Mouse (Mus musculus) liver, adult (tissue): ENCODE data around the gene Tyr.
A peak's percentile ranks its signal among the peaks of the same experiment; 100 is the strongest.

Experiments
- GATA4 ChIP-seq: IDR thresholded peaks from 2 replicates; pipeline ENCODE4 v1.6.1; 2014; ENCODE audit warnings: mild to moderate bottlenecking, low read length; ENCODE audit not compliant: insufficient replicate concordance

The Tyr gene

GRCm38 (mm10) chr7:87493412-87493811 is at the start of gene Tyr:
Gene Tyr, minus strand, starts transcription at chr7:87493512.
- TF ChIP-seq GATA4 = no peak

DNA sequence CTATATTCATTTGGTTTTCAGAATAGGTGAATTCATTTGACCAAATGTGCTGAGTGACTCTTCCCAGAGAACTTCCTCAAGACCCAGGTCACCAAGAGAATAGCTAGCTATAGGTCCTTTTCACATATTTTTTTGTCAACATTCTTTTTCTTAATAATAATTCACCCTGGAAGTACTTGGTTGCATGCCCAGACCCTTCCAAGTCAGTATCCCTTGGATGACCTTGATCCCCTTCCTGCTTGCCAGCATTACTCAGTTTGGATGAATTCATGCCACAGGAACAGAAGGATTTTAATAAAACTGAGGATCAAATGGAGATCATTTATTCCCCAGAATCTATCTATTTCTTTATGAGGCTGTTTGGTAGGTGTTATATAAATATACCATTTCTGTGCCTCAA is 45.7 kb upstream of the Tyr start:
- TF ChIP-seq GATA4 = no peak

DNA sequence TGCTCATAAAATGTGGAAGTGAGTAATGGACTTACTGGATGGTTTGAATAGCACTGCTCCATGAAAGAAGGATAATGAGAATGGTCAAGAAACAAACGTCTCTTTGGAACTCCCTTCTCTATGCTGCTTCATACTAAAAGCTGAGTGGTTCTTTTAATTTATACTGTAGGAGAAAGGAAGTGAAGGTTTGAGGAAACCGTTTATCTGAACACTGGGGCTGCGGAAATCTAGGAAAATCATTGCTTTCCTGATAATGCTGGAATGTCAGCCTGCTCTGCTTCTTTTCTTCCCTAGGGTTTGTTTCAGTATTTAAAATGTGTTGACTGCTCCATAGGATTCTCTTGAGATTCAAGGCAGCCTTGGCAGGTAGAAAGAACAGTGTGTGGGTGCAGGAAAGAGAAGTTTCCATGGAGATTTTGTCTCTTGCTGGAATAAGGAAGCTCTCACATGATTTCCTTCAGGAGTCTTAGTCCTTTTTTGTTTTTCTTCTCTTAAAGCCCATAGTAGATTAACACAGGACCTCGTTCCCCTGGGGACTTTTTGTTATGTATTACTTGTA is 891 bp upstream of the Tyr start:
- TF ChIP-seq GATA4 = peak; percentile 72; the same call in 1 of the 2 replicates

DNA sequence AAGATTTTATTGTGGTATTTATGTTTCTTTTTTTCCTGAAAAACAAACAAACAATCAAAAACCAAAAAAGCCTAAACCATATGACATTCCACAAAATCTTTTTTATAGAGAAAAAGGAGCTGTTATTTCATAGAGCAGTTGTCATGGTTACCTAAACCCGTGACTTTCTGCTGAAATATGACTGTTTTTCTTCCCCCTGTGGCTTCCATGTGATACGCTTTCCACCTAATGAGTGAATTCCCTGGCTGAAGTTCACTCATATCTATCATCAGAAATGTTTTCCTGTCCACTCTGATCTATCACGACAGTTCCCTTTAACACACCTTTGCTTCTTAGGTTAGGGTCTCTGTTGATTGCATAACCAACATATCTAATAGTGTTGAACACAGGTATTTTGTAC is 5.3 kb downstream of the Tyr start:
- TF ChIP-seq GATA4 = no peak

DNA sequence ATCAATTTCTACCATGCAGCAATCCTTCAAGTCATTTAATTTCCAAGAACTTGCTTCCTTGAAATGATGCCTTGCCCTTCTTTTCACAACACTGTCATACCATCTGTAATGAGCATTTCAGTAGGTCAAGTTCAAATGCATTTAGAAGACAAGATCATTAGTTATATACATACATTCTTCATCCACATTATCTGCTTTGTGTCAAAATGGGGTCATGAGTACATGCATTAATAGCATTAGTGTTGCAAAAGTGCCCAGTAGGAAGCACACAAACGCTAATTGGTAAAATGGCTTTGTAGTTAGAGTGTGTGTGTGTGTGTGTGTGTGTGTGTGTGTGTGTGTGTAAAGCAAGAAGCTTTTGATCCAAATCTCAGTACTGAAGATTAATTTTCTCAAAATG is 80.0 kb downstream of the Tyr start:
- TF ChIP-seq GATA4 = no peak

GRCm38 (mm10) chr7:87397023-87397422 is 96.3 kb downstream of the Tyr start:
- no peak for TF ChIP-seq GATA4

- no peak for TF ChIP-seq GATA4
Observed at GRCm38 (mm10) chr7:87374935-87375334, 118.4 kb downstream of the Tyr start.
